ENCODE assay signal across 23 mouse cellular contexts in genomic region chr1:179715786-179716185, GRCm38 (mm10). TPM values are rescaled to one million over a fixed set of nuclear protein-coding genes. Genes with fewer than 3 reads are reported as not detected.
DNase-seq lines count a peak whose midpoint lies in the region; ATAC-seq and TF ChIP-seq lines count a peak whose summit lies in the region.
"Had no signal": no experiment of that assay in that cellular context is flagged by ENCODE, and none has a peak within 500 bp of the region (broad histone marks: within the 10 kb centered on the region; RNA-seq: fewer than 3 reads in every experiment).

No protein-coding gene starts in this region.

- H3K9me3 ChIP-seq in liver, embryonic 11.5 days (ENCODE audit: control insufficient read depth, low read length): no peaks in the 10 kb centered on the region
- H3K9me3 ChIP-seq: embryonic facial prominence, embryonic 15.5 days had no signal

- intact Hi-C loops in left cerebral cortex, adult 2 months (cut with DNase I): no loop called here
- intact Hi-C loops in left cerebral cortex, postnatal 10 days (cut with DNase I): no loop called here
- intact Hi-C loops in gastrocnemius, adult 2 months (cut with DNase I): no loop called here

- H3K27me3 ChIP-seq in liver, embryonic 11.5 days (replicated peaks; ENCODE audit: control insufficient read depth, insufficient read depth, low read length): no peaks in the 10 kb centered on the region
- H3K27me3 ChIP-seq: embryonic facial prominence, embryonic 15.5 days; limb, embryonic 12.5 days had no signal

- H3K4me1 ChIP-seq in liver, embryonic 11.5 days (replicated peaks; ENCODE audit: control insufficient read depth, insufficient read depth, low read length): no peaks in the 10 kb centered on the region
- H3K4me1 ChIP-seq: embryonic facial prominence, embryonic 15.5 days; limb, embryonic 12.5 days; midbrain, embryonic 10.5 days had no signal

- no peak overlapping the region for H3K9ac ChIP-seq in liver, embryonic 11.5 days (ENCODE audit: low read depth, low read length)
- H3K9ac ChIP-seq: embryonic facial prominence, embryonic 15.5 days; limb, embryonic 12.5 days; lung, embryonic 14.5 days had no signal

- no peaks in the 10 kb centered on the region for H3K36me3 ChIP-seq in liver, embryonic 11.5 days (ENCODE audit: control insufficient read depth, insufficient read depth, low read length)
- H3K36me3 ChIP-seq: embryonic facial prominence, embryonic 15.5 days; limb, embryonic 12.5 days; midbrain, embryonic 10.5 days had no signal

- H3K4me2 ChIP-seq in liver, embryonic 11.5 days: no peak overlapping the region
- H3K4me2 ChIP-seq: embryonic facial prominence, embryonic 15.5 days; limb, embryonic 12.5 days; lung, embryonic 14.5 days had no signal

- DNase-seq in left cerebral cortex, adult 2 months (ENCODE audit: extremely low spot score in 1 of 2, low spot score in 2 of 2): no peak
- DNase-seq in left cerebral cortex, postnatal 10 days (ENCODE audit: extremely low spot score in 1 of 2, low spot score in 2 of 2): no peak
- DNase-seq in brain, adult 2 months (ENCODE audit: low read depth, low spot score): peak; percentile 32
- DNase-seq in liver, embryonic 11.5 days (ENCODE audit: low spot score): no peak
- DNase-seq in gastrocnemius, adult 2 months: no peak
- DNase-seq in gastrocnemius, postnatal 25 days: no peak
- DNase-seq in cerebellum, adult 9-10 months: no peak
- DNase-seq: cerebellum, postnatal 10 days; embryo, embryonic 11 days; gastrocnemius, postnatal 10 days; kidney, adult 11 months; lung, embryonic 14.5 days; lung, postnatal 36 days; retina, postnatal 1 day; thymus, postnatal 25 days had no signal

- ATAC-seq in liver, embryonic 11.5 days (replicated peaks; ENCODE audit: low FRiP score): peak; percentile 75
- ATAC-seq in megakaryocyte progenitor cell, adult 5-6 weeks (replicated peaks; ENCODE audit: poor library complexity): peak; percentile 86

- 60% methylated on average over 4 of the region's 4 CpGs for WGBS in liver, embryonic 11.5 days

- H3K27ac ChIP-seq in left cerebral cortex, adult 2 months: no peak overlapping the region
- no peak overlapping the region for H3K27ac ChIP-seq in liver, embryonic 11.5 days (ENCODE audit: low read depth, low read length)
- no peak overlapping the region for H3K27ac ChIP-seq in gastrocnemius, adult 2 months
- H3K27ac ChIP-seq: embryonic facial prominence, embryonic 15.5 days; limb, embryonic 12.5 days; midbrain, embryonic 10.5 days had no signal

- no peak overlapping the region for H3K4me3 ChIP-seq in left cerebral cortex, adult 2 months
- H3K4me3 ChIP-seq in liver, embryonic 11.5 days (ENCODE audit: low read depth, low read length): no peak overlapping the region
- H3K4me3 ChIP-seq in gastrocnemius, adult 2 months: no peak overlapping the region
- H3K4me3 ChIP-seq: embryonic facial prominence, embryonic 15.5 days; limb, embryonic 12.5 days; midbrain, embryonic 10.5 days had no signal

- peak; percentile 4 for TF ChIP-seq CTCF in left cerebral cortex, adult 2 months (IDR thresholded peaks at IDR 0.05)
- no peak for TF ChIP-seq CTCF in gastrocnemius, adult 2 months (IDR thresholded peaks at IDR 0.05)

RNA-seq across cellular contexts. Expression of gene Kif28, which starts 29.3 kb away (rescaled TPM):
- under 1 TPM in 1 of 2 experiments, not detected in 1; 0.23 TPM for total RNA-seq in left cerebral cortex, adult 2 months (2021)
- total RNA-seq in left cerebral cortex, postnatal 10 days (2021): under 1 TPM; 0.16 to 0.28 TPM
- polyA plus RNA-seq in liver, embryonic 11.5 days (2014; fragmentation: Nextera tagmentation; extraction: Ambion mirVana): not detected in 2 replicates
- total RNA-seq in megakaryocyte progenitor cell, adult 5-6 weeks (2015): not detected in 2 replicates
- total RNA-seq in megakaryocyte progenitor cell, adult 5-6 weeks (2017): not detected in 2 replicates
- under 1 TPM in 1 of 2 experiments, not detected in 1; 0.22 TPM for total RNA-seq in gastrocnemius, adult 2 months (2021)
- total RNA-seq in gastrocnemius, postnatal 25 days (2021): under 1 TPM in 1 of 2 experiments, not detected in 1; 0.18 TPM
- polyA plus RNA-seq: C2C12; forebrain, embryonic 11.5 days; hindbrain, embryonic 11.5 days; kidney, embryonic 16.5 days; limb, embryonic 12.5 days; lung, embryonic 14.5 days had no signal

RNA-seq across cellular contexts. Expression of gene Sccpdh, which starts 47.8 kb away (rescaled TPM):
- total RNA-seq in left cerebral cortex, adult 2 months (2021): 10 to 100 TPM; 49.8 to 56.5 TPM
- total RNA-seq in left cerebral cortex, postnatal 10 days (2021): 10 to 100 TPM; 68.6 to 68.8 TPM
- polyA plus RNA-seq in liver, embryonic 11.5 days (2014; fragmentation: Nextera tagmentation; extraction: Ambion mirVana): 26.7 and 29.5 TPM in 2 replicates
- 18.6 and 26.6 TPM in 2 replicates for total RNA-seq in megakaryocyte progenitor cell, adult 5-6 weeks (2015)
- total RNA-seq in megakaryocyte progenitor cell, adult 5-6 weeks (2017): 42.4 and 43.7 TPM in 2 replicates
- 10 to 100 TPM; 31.8 to 38.3 TPM for total RNA-seq in gastrocnemius, adult 2 months (2021)
- total RNA-seq in gastrocnemius, postnatal 25 days (2021): 10 to 100 TPM; 29.8 to 34.6 TPM
